In the genomic region with DNA sequence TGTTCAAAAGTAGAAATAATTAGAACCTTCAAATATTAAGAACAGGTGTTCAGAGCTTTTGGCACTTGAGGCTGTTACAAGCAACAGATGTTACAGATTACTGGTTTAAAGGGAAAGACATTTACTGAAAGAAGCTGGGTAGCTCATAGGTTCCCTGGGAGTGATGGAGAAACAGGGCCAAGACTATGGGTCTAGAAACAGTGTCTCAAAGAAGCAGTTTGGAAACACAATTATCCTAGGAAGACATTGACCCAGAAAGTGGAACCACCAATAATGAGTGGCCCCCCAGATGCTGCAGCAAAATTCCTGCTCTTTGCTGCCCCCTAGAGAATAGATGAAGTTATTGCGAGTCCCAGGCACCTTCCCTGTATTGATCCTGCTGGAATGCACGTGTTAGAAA, we compare ENCODE assay signal across 10 mouse cellular contexts. TPM values are rescaled to one million over a fixed set of nuclear protein-coding genes. Genes with fewer than 3 reads are reported as not detected.
A peak's percentile ranks its signal among the peaks of the same experiment; 100 is the strongest.
DNase-seq lines count a peak whose midpoint lies in the region; ATAC-seq and TF ChIP-seq lines count a peak whose summit lies in the region.
"Had no signal": no experiment of that assay in that cellular context is flagged by ENCODE, and none has a peak within 500 bp of the region (broad histone marks: within the 10 kb centered on the region; RNA-seq: fewer than 3 reads in every experiment).

No protein-coding gene starts in this region.

- no peak overlapping the region for H3K27ac ChIP-seq in intestine, postnatal 0 days (ENCODE audit: low read depth, low read length)
- no peak overlapping the region for H3K27ac ChIP-seq in intestine, embryonic 16.5 days (ENCODE audit: low read length)
- no peak overlapping the region for H3K27ac ChIP-seq in neural tube, embryonic 15.5 days (replicated peaks)
- no peak overlapping the region for H3K27ac ChIP-seq in stomach, postnatal 0 days (replicated peaks)

- H3K36me3 ChIP-seq in intestine, postnatal 0 days (ENCODE audit: control insufficient read depth, insufficient read depth) = no peaks in the 10 kb centered on the region
- H3K36me3 ChIP-seq in intestine, embryonic 16.5 days (ENCODE audit: control insufficient read depth, insufficient read depth, low read length) = no peaks in the 10 kb centered on the region
- no peaks in the 10 kb centered on the region for H3K36me3 ChIP-seq in neural tube, embryonic 15.5 days
- no peaks in the 10 kb centered on the region for H3K36me3 ChIP-seq in stomach, postnatal 0 days (ENCODE audit: control insufficient read depth, insufficient read depth, low read length)

- no peak overlapping the region for H3K4me2 ChIP-seq in intestine, postnatal 0 days (replicated peaks; ENCODE audit: low read depth)
- H3K4me2 ChIP-seq in intestine, embryonic 16.5 days (ENCODE audit: low read depth, low read length) = no peak overlapping the region
- no peak overlapping the region for H3K4me2 ChIP-seq in neural tube, embryonic 15.5 days
- no peak overlapping the region for H3K4me2 ChIP-seq in stomach, postnatal 0 days (replicated peaks; ENCODE audit: low read depth)

- H3K4me3 ChIP-seq in intestine, postnatal 0 days (ENCODE audit: low read depth, low read length) = no peak overlapping the region
- no peak overlapping the region for H3K4me3 ChIP-seq in intestine, embryonic 16.5 days (ENCODE audit: low read length)
- H3K4me3 ChIP-seq in neural tube, embryonic 15.5 days (replicated peaks) = no peak overlapping the region
- no peak overlapping the region for H3K4me3 ChIP-seq in stomach, postnatal 0 days (ENCODE audit: low read depth, low read length)

- no peaks in the 10 kb centered on the region for H3K27me3 ChIP-seq in intestine, postnatal 0 days (replicated peaks; ENCODE audit: control insufficient read depth, insufficient read depth, low read length)
- H3K27me3 ChIP-seq in intestine, embryonic 16.5 days (replicated peaks; ENCODE audit: control insufficient read depth, insufficient read depth, low read length) = no peaks in the 10 kb centered on the region
- H3K27me3 ChIP-seq in neural tube, embryonic 15.5 days (replicated peaks) = no peaks in the 10 kb centered on the region
- H3K27me3 ChIP-seq in stomach, postnatal 0 days (ENCODE audit: control insufficient read depth, insufficient read depth, low read length) = no peaks in the 10 kb centered on the region

- H3K4me1 ChIP-seq in intestine, postnatal 0 days (replicated peaks; ENCODE audit: control insufficient read depth, insufficient read depth, low read length) = no peaks in the 10 kb centered on the region
- no peaks in the 10 kb centered on the region for H3K4me1 ChIP-seq in intestine, embryonic 16.5 days (ENCODE audit: control insufficient read depth, insufficient read depth, low read length)
- H3K4me1 ChIP-seq in neural tube, embryonic 15.5 days = no peaks in the 10 kb centered on the region
- no peaks in the 10 kb centered on the region for H3K4me1 ChIP-seq in stomach, postnatal 0 days (replicated peaks; ENCODE audit: control insufficient read depth, insufficient read depth)

- no peak for ATAC-seq in intestine, postnatal 0 days
- ATAC-seq in intestine, embryonic 16.5 days = no peak
- no peak for ATAC-seq in neural tube, embryonic 15.5 days (ENCODE audit: low FRiP score)
- ATAC-seq in stomach, postnatal 0 days (ENCODE audit: low FRiP score, low TSS enrichment) = no peak

- no peak for TF ChIP-seq EP300 in stomach, postnatal 0 days (optimal IDR thresholded peaks at IDR 0.05)

- H3K9me3 ChIP-seq in intestine, postnatal 0 days (ENCODE audit: control insufficient read depth) = no peaks in the 10 kb centered on the region
- H3K9me3 ChIP-seq in intestine, embryonic 16.5 days (ENCODE audit: control insufficient read depth, low read length) = 0 out of 2 replicates have a peak, but pooled peaks cover 2% of the 10 kb centered on the region
- no peaks in the 10 kb centered on the region for H3K9me3 ChIP-seq in neural tube, embryonic 15.5 days (replicated peaks)
- H3K9me3 ChIP-seq in stomach, postnatal 0 days (ENCODE audit: control insufficient read depth, low read length) = no peaks in the 10 kb centered on the region

- no peak overlapping the region for H3K9ac ChIP-seq in intestine, postnatal 0 days (ENCODE audit: low read depth, low read length)
- H3K9ac ChIP-seq in intestine, embryonic 16.5 days (ENCODE audit: low read depth, low read length) = no peak overlapping the region
- H3K9ac ChIP-seq in neural tube, embryonic 15.5 days (replicated peaks) = no peak overlapping the region
- H3K9ac ChIP-seq in stomach, postnatal 0 days (ENCODE audit: low read length) = no peak overlapping the region

- TF ChIP-seq CTCF in intestine, postnatal 0 days (IDR thresholded peaks at IDR 0.05; ENCODE audit: low read depth) = peak; percentile 61
- TF ChIP-seq CTCF in stomach, postnatal 0 days (IDR thresholded peaks at IDR 0.05; ENCODE audit: low read depth) = peak; percentile 67

- WGBS in intestine, postnatal 0 days = 11% methylated on average over 2 of the region's 2 CpGs
- WGBS in intestine, embryonic 16.5 days = 14% methylated on average over 2 of the region's 2 CpGs
- 17% methylated on average over 2 of the region's 2 CpGs for WGBS in neural tube, embryonic 15.5 days
- 17% methylated on average over 2 of the region's 2 CpGs for WGBS in stomach, postnatal 0 days

- DNase-seq in neural tube, embryonic 10.5 days (ENCODE audit: extremely low spot score, low spot score) = peak; percentile 37
- peak; percentile 41 for DNase-seq in embryo, embryonic 9.5 days (ENCODE audit: extremely low spot score)
- no peak for DNase-seq in stomach, postnatal 0 days (ENCODE audit: low spot score)
- no peak for DNase-seq in layer of hippocampus, adult 11-12 months (ENCODE audit: low spot score)
- no peak for DNase-seq in cerebellum, adult 11 months
- DNase-seq: kidney, adult 11 months had no signal

RNA-seq across cellular contexts. Expression of gene 4930470P17Rik, which starts 4.2 kb away (rescaled TPM):
- polyA plus RNA-seq in intestine, postnatal 0 days (2015; fragmentation: Nextera tagmentation; extraction: Ambion mirVana) = not detected in 2 replicates
- not detected in 2 replicates for polyA plus RNA-seq in intestine, embryonic 16.5 days (2015; fragmentation: Nextera tagmentation; extraction: Ambion mirVana)
- 0.36 TPM in 1 of 2 replicates, not detected in the other for polyA plus RNA-seq in neural tube, embryonic 15.5 days (2015; fragmentation: Nextera tagmentation; extraction: Ambion mirVana)
- not detected in 2 replicates for polyA plus RNA-seq in stomach, postnatal 0 days (2015; fragmentation: Nextera tagmentation; extraction: Ambion mirVana)
- polyA plus RNA-seq: stomach, embryonic 14.5 days had no signal

Comparison
In these comparisons a context has a peak if more than half of its experiments do, and no peak if none do; other contexts are left out.
1. DNase-seq: peak in neural tube, embryonic 10.5 days (single experiment) and embryo, embryonic 9.5 days (single experiment); none in stomach, postnatal 0 days (single experiment), layer of hippocampus, adult 11-12 months (single experiment) and cerebellum, adult 11 months (single experiment).